Mouse (Mus musculus) lung, embryonic 16.5 days (tissue): ENCODE measurements around the gene Pparg. TPM values are rescaled to one million over a fixed set of nuclear protein-coding genes. Genes with fewer than 3 reads are reported as not detected.

Experiments used
- ATAC-seq: fragments of 200-750 bp; cut with Nextera tagmentation; 2 replicates; pipeline ENCODE4 v1.8.0; 2017; ENCODE audit warnings: low read depth, mild to moderate bottlenecking, moderate library complexity
- H3K27ac ChIP-seq: fragments of 300-500 bp; sonication (generic); 2 replicates; pipeline ENCODE4 v1.5.1; 2014; ENCODE audit warnings: mild to moderate bottlenecking, control low read depth, low read length
- H3K27me3 ChIP-seq: fragments of 300-500 bp; sonication (generic); 2 replicates; pipeline ENCODE4 v1.6.1; 2014; ENCODE audit warnings: low read depth, low read length, mixed read lengths; ENCODE audit not compliant: control insufficient read depth, insufficient read depth
- H3K36me3 ChIP-seq: fragments of 300-500 bp; sonication (generic); 2 replicates; pipeline ENCODE4 v1.6.1; 2014; ENCODE audit warnings: low read length; ENCODE audit not compliant: control insufficient read depth, insufficient read depth
- H3K4me1 ChIP-seq: fragments of 300-500 bp; sonication (generic); replicated peaks from 2 replicates; pipeline ENCODE4 v1.6.1; 2014; ENCODE audit warnings: low read length, mixed read lengths; ENCODE audit not compliant: control insufficient read depth, insufficient read depth
- H3K4me2 ChIP-seq: fragments of 300-500 bp; sonication (generic); 2 replicates; pipeline ENCODE4 v1.6.1; 2014; ENCODE audit warnings: low read depth, low read length, control low read depth
- H3K4me3 ChIP-seq: fragments of 300-500 bp; sonication (generic); 2 replicates; pipeline ENCODE4 v1.5.1; 2014; ENCODE audit warnings: mild to moderate bottlenecking, low read length, control low read depth
- H3K9ac ChIP-seq: fragments of 300-500 bp; sonication (generic); 2 replicates; pipeline ENCODE4 v1.6.1; 2014; ENCODE audit warnings: low read length, control low read depth
- H3K9me3 ChIP-seq: fragments of 300-500 bp; sonication (generic); 2 replicates; pipeline ENCODE4 v1.6.1; 2016; ENCODE audit warnings: low read length; ENCODE audit not compliant: control insufficient read depth
- WGBS: fragments of 180-500 bp; shearing (Covaris S2); extraction: QIAGEN DNeasy Blood & Tissue Kit; methylation state at CpG from one replicate; pipeline ENCODE4 v1.1.7; 2014; 5-methylcytosine and 5-hydroxymethylcytosine counted together
- polyA plus RNA-seq: library from polyadenylated mRNA; unstranded; fragments of >200 nt; fragmentation: Nextera tagmentation; extraction: Ambion mirVana; gene quantifications from 2 replicates; pipeline ENCODE4 v1.2.1, GENCODE M21; 2015

Pparg gene
- polyA plus RNA-seq, 1 experiment from 2014 or later: 5.4 TPM

DNA sequence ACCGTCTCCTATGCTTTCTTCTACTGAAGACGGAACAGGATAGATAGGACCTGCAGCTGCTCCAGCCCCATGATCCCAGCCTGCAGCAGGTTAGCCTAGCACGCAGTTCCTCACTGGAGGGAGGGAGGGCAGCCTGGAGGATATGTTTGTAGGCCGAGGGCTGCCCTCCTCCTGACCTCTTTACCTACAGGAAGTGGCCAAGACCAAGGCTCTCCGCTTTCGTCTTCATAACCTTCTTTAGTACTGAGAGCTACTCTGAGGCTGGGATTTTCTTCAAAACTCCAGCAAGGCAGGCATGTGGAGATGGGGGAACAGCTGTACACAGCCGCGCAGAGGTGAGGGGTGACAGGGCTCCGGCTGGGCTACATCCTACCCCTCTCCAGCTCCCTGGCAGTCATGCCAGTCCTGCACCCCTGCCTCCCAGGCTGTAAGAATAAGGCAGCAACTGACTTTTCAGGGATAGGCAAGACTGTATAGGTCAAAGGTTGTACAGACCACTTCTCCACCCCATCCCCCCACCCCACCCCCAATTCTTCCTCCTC lies 163.8 kb downstream of the Pparg start:
- Histone ChIP-seq H3K9ac (no peak overlapping the region), H3K4me3 (no peak overlapping the region), H3K4me2 (no peak overlapping the region), H3K36me3 (no peaks in the 10 kb centered on the region), H3K4me1 (peaks cover 17% of the 10 kb centered on the region), H3K27ac (no peak overlapping the region; the same call in 1 of the 2 replicates), H3K27me3 (no peaks in the 10 kb centered on the region), H3K9me3 (no peaks in the 10 kb centered on the region)
- ATAC-seq: peak; percentile 53
- WGBS: 56% methylated on average over 9 of the region's 9 CpGs

DNA sequence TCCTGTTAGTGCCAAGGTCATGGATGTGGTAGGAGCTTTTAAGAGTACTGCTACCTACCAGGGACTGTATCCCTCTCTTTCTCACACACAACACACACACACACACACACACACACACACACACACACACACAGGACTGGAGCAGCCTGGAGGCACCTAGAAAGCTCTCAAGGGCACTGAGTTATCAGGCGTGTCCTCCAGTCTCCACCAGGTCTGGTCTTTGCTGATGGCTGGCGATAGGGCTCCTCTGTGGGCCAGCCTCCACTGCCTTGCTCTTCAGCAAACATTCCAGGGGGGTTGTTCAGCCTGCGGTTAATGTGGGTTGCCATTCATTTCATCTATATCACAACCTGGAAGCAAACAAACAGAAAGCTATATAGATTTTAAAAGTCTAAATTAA lies 166.7 kb downstream of the Pparg start:
- Histone ChIP-seq H3K9ac (no peak overlapping the region), H3K4me2 (no peak overlapping the region), H3K4me3 (no peak overlapping the region), H3K4me1 (peaks cover 16% of the 10 kb centered on the region), H3K27ac (no peak overlapping the region), H3K27me3 (no peaks in the 10 kb centered on the region), H3K9me3 (no peaks in the 10 kb centered on the region), H3K36me3 (no peaks in the 10 kb centered on the region)
- 59% methylated on average over 3 of the region's 3 CpGs for WGBS
- ATAC-seq: no peak

DNA sequence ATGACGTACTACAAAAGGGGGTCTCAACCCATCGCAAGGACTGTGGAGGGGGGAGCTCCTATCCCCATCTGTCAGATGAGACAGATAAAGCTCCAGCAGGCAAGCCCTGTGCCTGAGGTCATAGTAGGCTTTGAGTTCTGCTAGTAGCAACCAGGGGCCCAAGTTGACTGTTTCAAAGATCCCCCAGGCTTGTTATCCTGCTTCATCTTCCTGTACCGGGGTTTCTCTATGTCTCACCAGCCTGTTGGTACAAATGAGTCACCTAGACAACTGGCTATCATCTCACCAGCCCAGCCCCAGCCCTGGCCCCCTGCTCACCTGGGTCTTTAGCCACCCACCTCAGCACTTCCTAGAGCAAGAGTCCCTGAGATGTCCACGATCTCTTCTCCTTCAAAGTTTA lies 167.6 kb downstream of the Pparg start:
- Histone ChIP-seq H3K27me3 (no peaks in the 10 kb centered on the region), H3K9ac (no peak overlapping the region), H3K4me3 (no peak overlapping the region), H3K27ac (no peak overlapping the region), H3K9me3 (no peaks in the 10 kb centered on the region), H3K4me1 (peaks cover 11% of the 10 kb centered on the region), H3K4me2 (no peak overlapping the region), H3K36me3 (no peaks in the 10 kb centered on the region)
- WGBS: 87% methylated on average over 4 of the region's 4 CpGs
- no peak for ATAC-seq

DNA sequence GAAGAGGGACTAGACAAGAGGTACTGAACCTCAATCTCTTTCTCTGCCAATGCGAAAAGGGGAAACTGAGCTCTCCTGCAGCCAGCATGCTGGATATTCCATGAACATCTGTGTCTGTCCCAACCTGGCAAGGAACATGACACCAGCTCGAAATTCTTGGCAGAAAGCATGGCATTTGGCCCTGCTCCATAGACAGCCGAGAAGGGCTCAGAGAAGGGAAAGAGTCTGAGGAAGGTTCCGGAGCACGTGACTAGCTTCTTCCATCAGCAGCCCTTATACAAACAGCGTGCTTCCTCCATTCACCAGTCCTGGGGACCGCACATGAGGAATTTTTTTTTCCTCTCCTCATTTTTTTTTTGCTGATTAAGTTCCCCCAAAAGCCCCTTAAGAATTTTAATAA lies 173.9 kb downstream of the Pparg start:
- WGBS: 24% methylated on average over 7 of the region's 7 CpGs
- no peaks in the 10 kb centered on the region for H3K27me3 ChIP-seq
- H3K9me3 ChIP-seq: no peaks in the 10 kb centered on the region
- H3K36me3 ChIP-seq: no peaks in the 10 kb centered on the region
- ATAC-seq: peak; percentile 39
- H3K4me2 ChIP-seq: no peak overlapping the region
- H3K4me1 ChIP-seq: peaks cover 7% of the 10 kb centered on the region
- H3K27ac ChIP-seq: no peak overlapping the region
- H3K4me3 ChIP-seq: no peak overlapping the region
- no peak overlapping the region for H3K9ac ChIP-seq

DNA sequence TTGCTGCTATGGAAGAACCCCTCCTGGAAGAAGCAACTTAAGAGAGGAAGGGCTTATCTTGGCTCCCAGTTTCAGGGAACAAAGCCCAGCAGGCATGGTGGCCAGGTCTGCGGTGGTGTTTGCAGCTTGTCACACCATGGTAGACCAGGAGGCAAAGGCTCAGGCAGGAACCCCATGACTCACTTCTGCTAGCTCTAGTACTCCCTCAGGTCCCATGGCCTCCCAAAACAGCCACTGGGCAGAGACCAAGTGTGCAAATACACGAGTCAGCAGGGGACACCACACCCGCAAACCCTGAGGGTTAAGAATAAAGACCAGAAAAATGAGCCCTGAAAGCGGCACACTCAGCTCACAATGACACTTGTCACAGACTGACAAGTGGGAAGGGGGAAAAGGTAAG lies 175.4 kb downstream of the Pparg start:
- no peak overlapping the region for H3K4me2 ChIP-seq
- H3K27me3 ChIP-seq: no peaks in the 10 kb centered on the region
- WGBS: 59% methylated on average over 4 of the region's 4 CpGs
- no peaks in the 10 kb centered on the region for H3K9me3 ChIP-seq
- no peak for ATAC-seq
- H3K4me3 ChIP-seq: no peak overlapping the region
- peaks cover 7% of the 10 kb centered on the region for H3K4me1 ChIP-seq
- no peak overlapping the region for H3K27ac ChIP-seq
- H3K36me3 ChIP-seq: no peaks in the 10 kb centered on the region
- H3K9ac ChIP-seq: no peak overlapping the region

DNA sequence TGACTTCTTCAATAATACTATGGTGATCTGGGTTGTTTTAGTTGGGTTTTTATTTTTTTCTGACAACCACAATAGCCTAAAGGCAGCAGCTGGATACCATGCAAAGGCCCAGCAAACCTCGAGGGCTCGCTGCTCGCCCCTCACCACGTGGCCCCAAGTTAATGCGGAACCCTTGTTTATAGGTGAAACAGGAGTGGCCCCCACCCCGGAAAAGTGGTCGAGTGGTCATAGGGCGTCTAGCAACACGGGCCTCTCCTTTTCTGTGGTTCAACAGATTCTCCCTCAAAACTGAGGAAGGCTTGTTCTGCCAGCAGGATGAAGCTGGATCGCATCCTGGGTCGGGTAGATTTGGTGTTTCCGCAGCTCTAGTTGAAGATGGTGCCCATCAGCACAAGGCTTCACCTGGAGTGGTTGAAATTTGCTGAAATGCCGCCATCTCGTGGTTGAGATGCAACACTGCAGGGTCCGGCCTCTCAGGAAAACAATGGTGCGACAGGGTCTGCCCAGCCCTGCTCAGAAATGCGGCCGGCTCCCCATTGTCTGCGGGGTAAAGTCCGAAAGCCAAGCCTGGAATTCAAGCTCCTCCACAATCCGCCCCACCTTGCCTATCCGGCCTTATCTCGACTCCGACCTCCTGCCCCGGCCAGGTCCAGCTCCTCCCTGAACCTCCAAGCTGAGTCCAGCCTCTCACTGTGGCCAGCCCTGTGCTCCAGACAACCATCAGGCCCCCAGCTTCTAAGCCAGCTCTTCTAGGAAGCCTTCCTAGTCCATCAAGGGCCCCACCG lies 178.1 kb downstream of the Pparg start:
- H3K9me3 ChIP-seq: no peaks in the 10 kb centered on the region
- H3K9ac ChIP-seq: peak overlapping the region; percentile 68
- H3K27me3 ChIP-seq: no peaks in the 10 kb centered on the region

More for the DNA sequence above, 178.1 kb downstream of the Pparg start:
- peak overlapping the region; percentile 48 for H3K4me2 ChIP-seq
- H3K4me1 ChIP-seq: peaks cover 12% of the 10 kb centered on the region
- 19% methylated on average over 26 of the region's 26 CpGs for WGBS
- H3K27ac ChIP-seq: no peak overlapping the region
- H3K4me3 ChIP-seq: 0 out of 2 replicates have a peak overlapping the region, but pooled peaks have one; percentile 16
- peak; percentile 82 for ATAC-seq
- H3K36me3 ChIP-seq: no peaks in the 10 kb centered on the region

Other genes with a start within 250 kb of the Pparg start
- 1.2 and 1.7 TPM in 2 replicates for gene Syn2, start 226.0 kb upstream of the Pparg start, polyA plus RNA-seq
- not detected in 2 replicates for gene Gm17482, start 133.6 kb upstream of the Pparg start, polyA plus RNA-seq
- gene Timp4, start 108.7 kb upstream of the Pparg start, polyA plus RNA-seq: 2.3 and 3.0 TPM in 2 replicates
- gene Tsen2, start 183.7 kb downstream of the Pparg start, polyA plus RNA-seq: 23.9 and 24.8 TPM in 2 replicates
- gene Mkrn2os, start 231.6 kb downstream of the Pparg start, polyA plus RNA-seq: 0.58 and 0.63 TPM in 2 replicates
- gene Mkrn2, start 241.0 kb downstream of the Pparg start, polyA plus RNA-seq: 27.1 and 32.5 TPM in 2 replicates